8 mouse cellular contexts compared by ENCODE assay signal in genomic region chr10:61838769-61839168, GRCm38 (mm10). TPM values are rescaled to one million over a fixed set of nuclear protein-coding genes. Genes with fewer than 3 reads are reported as not detected.
DNase-seq lines count a peak whose midpoint lies in the region; ATAC-seq and TF ChIP-seq lines count a peak whose summit lies in the region.

No protein-coding gene starts in this region.

- H3K4me2 ChIP-seq in limb, embryonic 14.5 days (replicated peaks; ENCODE audit: low read depth, low read length, severe bottlenecking) = no peak overlapping the region

- no peak for DNase-seq in testis, postnatal 10 days (ENCODE audit: low spot score)
- DNase-seq in brain, embryonic 18.5 days (ENCODE audit: low read depth, low spot score) = peak; percentile 30
- peak; percentile 75 for DNase-seq in forebrain, embryonic 10.5 days (ENCODE audit: extremely low spot score, low spot score)
- peak; percentile 60 for DNase-seq in induced T-regulatory cell, adult 2 months (ENCODE audit: low read depth)
- DNase-seq in limb, embryonic 14.5 days (ENCODE audit: low spot score) = peak; percentile 77
- peak; percentile 81 for DNase-seq in neural tube, embryonic 10.5 days (ENCODE audit: extremely low spot score, low spot score)
- peak; percentile 53 for DNase-seq in yolk sac, embryonic 10.5 days (ENCODE audit: low spot score)

- no peak overlapping the region for H3K27ac ChIP-seq in testis, adult 2 months (ENCODE audit: control insufficient read depth, insufficient read depth, low read depth, low read length)
- peak overlapping the region; percentile 76 for H3K27ac ChIP-seq in forebrain, embryonic 10.5 days
- H3K27ac ChIP-seq in limb, embryonic 14.5 days (replicated peaks; ENCODE audit: low read depth, low read length) = no peak overlapping the region

- 3% methylated on average over 6 of the region's 6 CpGs for WGBS in forebrain, embryonic 10.5 days
- WGBS in limb, embryonic 14.5 days = 1% methylated on average over 6 of the region's 6 CpGs

- peak; percentile 64; the same call in 1 of the 2 replicates for ATAC-seq in limb, embryonic 14.5 days (ENCODE audit: low FRiP score, low read depth)

- no peaks in the 10 kb centered on the region for H3K9me3 ChIP-seq in forebrain, embryonic 10.5 days
- no peaks in the 10 kb centered on the region for H3K9me3 ChIP-seq in limb, embryonic 14.5 days (ENCODE audit: control insufficient read depth, low read length)

- H3K9ac ChIP-seq in limb, embryonic 14.5 days (ENCODE audit: low read depth, low read length, severe bottlenecking) = no peak overlapping the region

- TF ChIP-seq CTCF in testis, adult 2 months (IDR thresholded peaks at IDR 0.05; ENCODE audit: control insufficient read depth, insufficient read depth, insufficient replicate concordance, low read depth, low read length) = peak; percentile 81

- no peaks in the 10 kb centered on the region; the same call in 1 of the 2 replicates for H3K4me1 ChIP-seq in testis, adult 2 months (ENCODE audit: control insufficient read depth, insufficient read depth, low read length)
- H3K4me1 ChIP-seq in forebrain, embryonic 10.5 days = peaks cover 16% of the 10 kb centered on the region
- H3K4me1 ChIP-seq in limb, embryonic 14.5 days (ENCODE audit: control insufficient read depth, insufficient read depth, low read length) = 0 out of 2 replicates have a peak, but pooled peaks cover 3% of the 10 kb centered on the region

- no peaks in the 10 kb centered on the region for H3K27me3 ChIP-seq in testis, adult 2 months (ENCODE audit: control insufficient read depth, insufficient read depth, low read length)
- 0 out of 2 replicates have a peak, but pooled peaks cover 10% of the 10 kb centered on the region for H3K27me3 ChIP-seq in forebrain, embryonic 10.5 days (ENCODE audit: poor library complexity, severe bottlenecking)
- no peaks in the 10 kb centered on the region for H3K27me3 ChIP-seq in limb, embryonic 14.5 days (ENCODE audit: control insufficient read depth, insufficient read depth, low read length)

- H3K36me3 ChIP-seq in testis, adult 2 months (ENCODE audit: control insufficient read depth, insufficient read depth, low read length) = no peaks in the 10 kb centered on the region
- H3K36me3 ChIP-seq in forebrain, embryonic 10.5 days (replicated peaks) = no peaks in the 10 kb centered on the region
- H3K36me3 ChIP-seq in limb, embryonic 14.5 days (ENCODE audit: control insufficient read depth, insufficient read depth, low read length) = no peaks in the 10 kb centered on the region

- H3K4me3 ChIP-seq in testis, adult 2 months (ENCODE audit: control insufficient read depth, low read depth, low read length) = no peak overlapping the region
- H3K4me3 ChIP-seq in forebrain, embryonic 10.5 days = no peak overlapping the region
- H3K4me3 ChIP-seq in limb, embryonic 14.5 days (replicated peaks; ENCODE audit: low read length) = no peak overlapping the region

- TF ChIP-seq POLR2A in testis, adult 2 months (IDR thresholded peaks at IDR 0.05; ENCODE audit: control insufficient read depth, low read depth, low read length) = no peak
- 0 out of 2 replicates have a peak, but pooled peaks have one; percentile 31 for TF ChIP-seq POLR2A in limb, embryonic 14.5 days (IDR thresholded peaks at IDR 0.05; ENCODE audit: borderline replicate concordance, extremely low read depth, insufficient read depth, insufficient read length)

RNA-seq across cellular contexts. Expression of gene H2afy2, which starts 54.8 kb away (rescaled TPM):
- 2.8 and 3.8 TPM in 2 replicates for polyA plus RNA-seq in testis, adult 2 months (2012; rRNA removed)
- polyA plus RNA-seq in forebrain, embryonic 10.5 days (2016; fragmentation: Nextera tagmentation; extraction: Ambion mirVana) = 327 and 330 TPM in 2 replicates
- 87.8 and 90.3 TPM in 2 replicates for polyA plus RNA-seq in limb, embryonic 14.5 days (2012; rRNA removed)
- 111 and 138 TPM in 2 replicates for polyA plus RNA-seq in limb, embryonic 14.5 days (2014; fragmentation: Nextera tagmentation; extraction: Ambion mirVana)

Comparison
In these comparisons a context has a peak if more than half of its experiments do, and no peak if none do; other contexts are left out.
1. RNA of gene H2afy2, which starts 54.8 kb away (polyA plus RNA-seq): 327 to 330 TPM in forebrain, embryonic 10.5 days and 87.8 to 138 TPM in limb, embryonic 14.5 days; 2.8 to 3.8 TPM in testis, adult 2 months; every median in the first group is over 10 times any median in the second.